Mouse (Mus musculus) mesoderm, embryonic 11.5 days (tissue): ENCODE data around the gene Rmi1.
"Not testable (repeated sequence)": the region's sequence is repeated elsewhere in the genome, so short reads cannot be mapped to it uniquely, and the experiment has no call there.

Experiments
- DNase-seq: peaks from one replicate; pipeline ENCODE4 v3.0.0-alpha.2; 2012; ENCODE audit warnings: low read depth, low spot score

The Rmi1 gene

DNA sequence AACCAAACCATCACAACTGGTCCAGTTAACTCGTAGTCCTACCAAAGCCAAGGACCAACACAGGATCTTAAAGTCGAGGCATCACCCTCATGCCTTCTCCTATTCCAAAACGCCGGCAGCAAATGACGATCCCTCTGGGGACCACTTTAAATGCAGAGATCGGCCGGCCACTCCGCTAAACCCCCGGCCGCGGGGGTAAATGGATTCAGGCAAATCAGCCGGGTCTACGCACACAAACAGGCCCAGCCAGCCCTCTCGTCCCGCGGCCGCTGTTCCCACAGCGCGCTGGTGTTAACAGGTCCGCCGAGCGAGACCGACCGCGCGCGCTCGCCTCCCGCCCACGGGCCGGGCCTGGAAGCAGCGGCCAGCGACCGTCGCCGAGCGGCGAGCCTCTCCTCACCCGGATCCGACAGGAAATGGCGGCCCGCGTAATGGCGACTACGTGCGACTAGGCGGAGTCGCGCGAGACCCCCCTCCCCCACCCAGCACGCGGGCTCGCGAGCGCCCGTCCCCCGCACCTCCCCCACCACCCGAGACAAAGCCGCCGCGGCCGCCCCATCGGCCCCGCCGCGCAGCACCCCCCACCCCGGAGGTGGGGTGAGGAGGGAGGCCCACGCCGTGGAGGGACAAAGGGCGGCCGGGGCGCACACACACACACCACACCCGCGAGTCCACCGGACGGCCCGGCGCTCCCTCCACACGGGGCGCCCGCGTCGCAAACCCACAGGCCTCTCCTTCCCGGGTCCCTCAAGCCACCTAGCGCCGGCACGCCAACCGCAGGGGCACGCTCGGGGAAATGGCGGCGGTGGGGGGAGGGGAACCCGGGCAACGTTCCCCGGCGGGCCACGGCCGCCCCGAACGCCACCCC lies 679 bp upstream of the Rmi1 start:
- peak; percentile 86 for DNase-seq

DNA sequence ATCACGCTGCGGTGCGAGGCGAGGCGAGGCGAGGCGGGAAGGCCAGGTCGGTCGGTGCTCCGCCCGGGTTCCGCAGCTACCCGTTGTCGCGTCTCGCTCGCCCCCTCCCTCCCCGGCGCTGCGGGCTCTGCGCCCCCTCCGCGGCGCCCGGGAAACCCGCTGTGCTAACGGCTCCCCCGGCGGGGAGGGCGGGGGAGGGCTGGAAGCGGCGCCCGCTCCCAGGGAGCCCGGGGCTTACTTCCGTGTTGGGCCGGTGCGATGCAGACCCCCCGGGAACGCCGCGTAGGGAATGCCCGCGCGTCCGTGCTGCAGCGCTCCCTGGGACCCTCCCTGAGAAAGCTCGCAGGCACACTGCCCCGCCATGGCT lies 679 bp downstream of the Rmi1 start:
- no peak for DNase-seq

DNA sequence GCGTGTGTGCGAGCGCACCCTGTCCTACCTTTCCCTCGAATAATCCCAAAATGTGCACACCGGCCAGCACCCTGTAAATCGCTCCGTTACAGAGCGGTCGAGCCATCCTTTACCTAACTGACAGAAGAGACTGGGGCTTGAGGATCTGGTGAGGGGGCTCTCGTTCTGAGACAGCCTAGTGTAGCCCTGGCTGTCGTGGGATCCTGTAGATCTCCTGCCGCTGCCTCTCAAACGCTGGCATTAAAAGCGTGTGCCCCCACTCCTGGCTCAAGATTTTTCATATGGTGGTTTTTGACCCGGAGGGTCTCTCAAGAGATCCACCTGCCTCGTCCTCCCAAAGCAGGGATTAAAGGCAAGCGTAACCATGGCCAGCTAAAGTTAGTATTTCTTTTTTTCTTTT lies 1.2 kb downstream of the Rmi1 start, which contains the start of gene Hnrnpk:
Gene Hnrnpk (minus strand): TSS at position 101 of the 400 bp plus-strand sequence.
- DNase-seq = not testable (repeated sequence)

DNA sequence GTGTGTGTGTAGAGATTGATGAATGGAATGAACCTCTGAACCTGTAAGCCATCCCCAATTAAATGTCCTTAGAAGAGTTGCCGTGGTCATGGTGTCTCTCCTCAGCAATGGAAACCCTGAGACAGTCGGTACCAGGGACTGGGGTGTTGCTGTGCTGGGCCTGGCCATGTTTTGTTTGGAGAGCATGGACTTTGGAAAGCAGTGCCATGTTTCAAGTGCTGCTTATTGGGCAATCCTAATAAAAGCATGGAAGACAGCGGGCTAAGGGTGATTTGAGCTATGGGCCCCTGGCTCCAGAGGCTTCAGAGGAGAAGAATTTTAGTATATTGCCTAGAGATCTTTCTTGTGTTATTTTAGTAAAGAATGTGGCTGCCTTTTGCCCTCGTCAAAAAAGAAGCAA lies 9.0 kb downstream of the Rmi1 start:
- DNase-seq = no peak

DNA sequence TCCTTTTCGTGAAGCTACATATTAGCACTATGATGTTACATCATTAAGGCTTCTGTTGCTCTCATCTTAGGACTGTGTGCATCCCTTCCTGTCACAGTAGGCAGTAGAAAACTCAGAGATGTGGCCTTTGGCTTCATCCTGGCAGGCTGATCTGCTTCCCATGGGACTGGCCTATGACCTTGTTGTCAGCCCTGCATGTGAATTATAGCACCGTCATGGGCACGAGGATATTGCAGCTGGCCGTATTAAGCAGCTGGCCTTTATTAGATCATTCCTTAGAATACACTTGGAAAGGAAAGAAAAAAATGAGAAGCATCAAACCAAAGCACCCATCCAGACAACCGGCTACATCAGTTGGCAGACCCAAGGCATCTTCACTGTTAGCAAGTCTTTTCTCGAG lies 13.3 kb downstream of the Rmi1 start:
- DNase-seq = peak; percentile 70

DNA sequence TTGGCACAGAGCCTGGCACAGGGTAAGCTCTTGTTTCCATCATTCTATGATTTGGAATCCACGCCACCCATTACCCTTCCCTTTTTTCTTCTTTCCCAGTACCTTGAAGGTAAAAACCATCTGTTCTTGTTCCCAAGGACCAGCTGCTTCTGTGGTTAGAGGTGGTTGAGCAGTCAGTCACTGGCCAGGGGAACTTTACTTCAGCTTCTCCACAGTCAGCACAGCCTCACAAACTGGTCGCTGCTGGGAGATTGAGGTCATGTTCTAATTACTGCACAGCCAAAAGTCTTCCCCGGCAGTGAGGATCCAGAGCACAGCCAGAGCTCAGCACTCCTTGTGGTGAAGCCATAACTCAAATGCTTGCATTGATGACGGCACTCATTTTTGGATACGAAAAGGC lies 13.8 kb downstream of the Rmi1 start:
- DNase-seq = no peak

DNA sequence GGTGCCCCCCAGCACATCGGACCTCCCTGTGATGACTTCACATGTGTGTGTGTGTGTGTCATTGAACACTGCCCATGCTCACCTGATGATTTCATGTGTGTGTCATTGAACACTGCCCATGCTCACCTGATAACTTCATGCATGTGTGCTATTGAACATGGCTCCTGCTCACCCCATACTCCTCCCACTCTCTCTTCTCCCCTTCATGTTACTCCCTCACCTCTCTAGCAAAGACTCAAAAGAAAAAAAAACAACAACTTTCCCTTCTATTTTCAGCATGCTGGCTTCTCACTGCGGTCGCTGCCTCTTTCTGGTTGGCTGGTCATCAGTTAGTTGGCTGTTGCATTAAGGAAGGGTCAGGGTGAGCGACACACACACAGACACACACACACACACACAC lies 16.6 kb downstream of the Rmi1 start:
- DNase-seq = no peak

DNA sequence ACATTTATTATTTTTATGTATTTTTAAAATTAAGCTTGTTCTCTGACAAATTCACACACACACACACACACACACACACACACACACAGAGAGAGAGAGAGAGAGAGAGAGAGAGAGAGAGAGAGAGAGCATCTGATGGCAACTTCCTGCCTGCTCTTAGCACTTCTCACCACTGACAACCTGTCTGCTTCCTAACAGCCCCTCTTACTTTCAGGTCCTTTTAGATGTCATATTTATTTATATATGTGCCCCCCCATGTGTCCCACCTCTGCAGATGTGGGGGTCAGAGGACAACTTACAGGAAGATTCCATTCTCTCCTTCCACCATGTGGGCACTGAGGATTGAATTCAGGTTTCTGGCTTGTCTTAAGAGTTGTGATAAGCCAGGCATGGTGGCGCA lies 17.2 kb downstream of the Rmi1 start:
- no peak for DNase-seq

DNA sequence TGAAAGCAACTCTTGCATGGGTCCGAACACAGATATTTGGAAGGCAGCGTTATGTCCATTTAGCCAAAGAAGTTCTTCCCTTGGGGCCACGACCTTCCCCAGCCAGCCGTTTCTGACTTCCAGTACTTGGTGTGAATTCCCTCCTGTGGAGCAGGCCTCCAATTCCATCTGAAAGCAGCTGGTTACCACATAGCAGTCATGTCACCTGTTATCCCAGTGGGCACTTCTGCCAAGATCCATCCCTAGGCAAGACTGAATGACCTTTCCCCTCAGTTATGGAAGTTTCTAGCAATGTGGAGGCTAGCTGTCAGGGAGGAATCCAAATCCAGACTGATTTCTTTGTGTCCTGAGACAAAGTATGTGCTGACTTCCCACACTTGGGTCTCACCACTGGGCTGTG lies 19.0 kb downstream of the Rmi1 start:
- DNase-seq = no peak

DNA sequence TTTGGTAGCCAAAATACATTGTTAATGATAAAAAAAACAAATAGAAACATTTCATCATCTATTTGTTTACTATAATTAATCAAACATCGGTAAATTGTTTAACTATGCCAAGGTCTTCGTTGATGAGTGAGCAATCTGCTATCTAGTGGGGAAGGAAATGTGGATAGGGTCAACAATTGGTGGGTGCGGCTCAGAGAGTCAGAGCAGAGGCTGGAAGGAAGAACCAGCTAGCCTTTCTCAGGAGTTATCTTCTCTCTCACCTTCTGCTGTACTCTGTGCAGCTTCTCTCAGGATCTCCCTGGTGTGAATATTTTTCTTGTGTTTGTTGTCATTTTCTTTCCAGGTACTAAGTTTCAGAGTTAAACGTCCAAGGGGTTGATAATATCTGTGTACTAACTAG lies 20.2 kb downstream of the Rmi1 start:
- DNase-seq = no peak

DNA sequence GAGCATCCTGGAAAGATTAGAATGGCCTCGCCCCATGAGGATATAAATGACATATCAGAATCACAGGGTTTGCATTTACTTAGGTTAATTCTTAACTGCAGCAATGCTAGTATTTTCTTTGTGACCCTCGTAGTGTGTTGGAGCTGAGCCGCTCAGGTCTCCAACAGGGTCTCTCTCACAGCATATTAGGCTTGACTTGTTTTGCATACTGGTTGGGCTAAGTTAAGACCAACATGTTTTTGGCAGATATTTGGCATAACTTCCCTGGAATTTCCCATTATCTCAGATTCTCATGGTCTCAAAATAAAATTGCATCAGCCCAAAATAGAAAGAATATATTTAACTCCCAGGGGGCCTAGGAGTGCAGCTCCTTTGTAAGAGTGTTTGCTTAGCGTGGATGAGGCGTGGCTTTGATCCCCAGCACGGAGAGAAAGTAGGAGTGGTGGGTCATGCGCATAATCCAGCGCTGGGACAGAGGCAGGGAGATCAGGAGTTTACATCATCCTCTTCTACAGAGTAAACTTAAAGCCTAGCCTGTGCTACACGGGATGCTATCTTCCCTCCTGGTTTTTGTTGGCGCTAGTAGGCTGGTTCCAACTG lies 21.1 kb downstream of the Rmi1 start:
- no peak for DNase-seq

DNA sequence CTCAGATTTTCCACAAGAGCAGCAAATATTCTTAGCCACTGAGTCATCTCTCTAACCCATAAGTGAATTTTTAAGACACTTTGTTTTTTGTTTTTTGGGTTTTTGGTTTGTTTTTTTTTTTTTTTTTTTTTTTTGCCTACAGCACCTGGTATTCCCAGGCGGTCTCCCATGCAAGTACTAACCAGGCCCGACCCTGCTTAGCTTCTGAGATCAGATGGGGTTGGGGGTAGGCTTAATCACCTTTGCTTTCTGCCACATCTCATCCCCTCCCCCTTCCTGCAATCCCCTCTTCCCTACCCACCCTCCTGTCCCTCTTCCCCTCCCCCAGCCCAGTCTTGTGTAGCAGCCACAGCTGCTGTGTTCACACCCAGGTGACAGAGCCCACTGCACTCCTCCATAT lies 37.7 kb downstream of the Rmi1 start:
- DNase-seq = no peak

DNA sequence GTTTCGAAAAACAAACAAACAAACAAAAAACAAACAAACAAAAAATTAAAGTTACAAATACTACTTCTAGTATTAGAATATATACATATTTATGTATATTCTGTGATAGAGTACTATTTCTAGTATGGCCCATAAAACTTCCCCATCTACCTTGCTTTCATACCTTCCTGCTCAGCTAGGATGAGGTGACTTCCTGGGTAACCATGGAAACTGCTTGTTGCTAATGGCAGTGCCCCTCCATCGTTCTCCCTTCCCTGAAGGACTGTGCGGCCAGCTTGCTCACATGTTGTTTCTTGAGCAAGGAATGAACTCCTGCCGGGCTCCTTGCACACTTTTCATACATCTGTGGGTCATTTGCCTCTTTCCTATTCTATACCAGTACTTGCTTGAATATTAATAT lies 41.3 kb downstream of the Rmi1 start:
- DNase-seq = no peak

DNA sequence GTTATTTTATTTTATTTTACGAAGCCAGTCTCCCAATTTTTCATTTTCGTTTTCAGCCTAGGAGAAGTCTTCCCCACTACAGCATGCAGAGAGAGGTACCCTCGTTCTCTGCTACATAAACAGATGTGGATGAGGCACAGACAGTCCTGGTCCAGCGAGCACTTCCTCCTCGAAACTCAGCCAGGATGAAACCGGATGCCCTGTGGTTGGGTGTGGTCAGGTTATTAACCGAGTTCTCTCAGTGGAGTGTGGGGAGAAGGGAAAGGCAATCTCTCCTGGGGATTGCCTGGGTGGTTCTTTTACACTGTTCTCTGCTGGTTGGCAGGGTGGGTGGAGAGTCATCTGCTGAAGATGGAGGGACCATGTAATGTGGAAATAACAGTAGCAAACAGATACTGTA lies 41.7 kb downstream of the Rmi1 start:
- no peak for DNase-seq

DNA sequence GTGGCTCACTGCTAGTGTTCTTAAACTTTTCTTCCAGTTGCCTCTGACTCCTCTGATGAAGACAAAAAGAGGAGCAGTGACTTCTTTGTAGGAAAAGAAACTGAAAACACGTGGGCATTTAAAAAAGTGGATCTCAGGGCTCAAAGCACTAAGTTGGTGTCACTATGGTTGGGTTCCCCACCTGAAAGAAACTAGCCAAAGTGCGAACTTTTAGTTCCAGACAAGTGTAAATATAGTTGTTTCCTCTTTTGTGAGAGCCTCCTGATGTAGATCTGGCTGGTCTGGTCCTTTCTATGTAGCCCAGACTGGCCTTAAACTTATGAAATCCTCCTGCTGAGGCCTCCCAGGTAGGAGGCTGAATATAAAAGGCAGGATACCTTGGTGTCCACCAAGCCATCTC lies 44.5 kb downstream of the Rmi1 start:
- no peak for DNase-seq

DNA sequence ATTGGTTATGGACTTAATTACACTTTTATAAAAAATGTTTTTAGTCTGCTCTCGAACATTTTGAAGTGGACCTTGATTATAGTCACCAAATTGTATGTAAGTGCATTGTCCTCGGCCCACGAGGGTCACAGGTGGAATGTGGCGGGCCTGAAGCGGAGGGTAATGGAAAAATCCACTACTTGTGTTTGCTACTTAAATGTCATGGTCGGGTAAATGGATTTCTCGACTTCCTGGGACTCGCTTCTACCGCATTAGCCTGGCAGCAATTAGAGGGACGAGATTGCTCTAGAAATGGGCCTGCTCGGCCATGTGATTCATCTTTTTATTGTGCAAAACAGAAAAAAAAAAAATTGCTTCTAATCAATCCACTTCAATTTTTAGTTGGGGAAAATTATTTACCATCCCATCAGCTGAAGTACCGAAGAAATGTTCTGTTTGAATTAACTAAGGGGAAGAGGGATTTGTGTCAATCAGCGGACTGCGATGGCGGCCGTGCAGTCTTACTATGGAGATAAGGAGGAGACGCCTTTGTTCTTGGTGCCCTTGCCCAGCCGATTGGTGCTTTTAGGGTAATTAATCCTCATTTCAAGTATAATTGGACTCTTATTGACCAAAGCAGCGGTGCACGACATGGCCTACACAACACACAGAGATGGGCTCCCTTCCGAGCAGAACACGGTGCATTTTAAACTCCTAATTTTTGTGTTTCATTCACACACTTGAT lies 48.6 kb downstream of the Rmi1 start:
- no peak for DNase-seq

DNA sequence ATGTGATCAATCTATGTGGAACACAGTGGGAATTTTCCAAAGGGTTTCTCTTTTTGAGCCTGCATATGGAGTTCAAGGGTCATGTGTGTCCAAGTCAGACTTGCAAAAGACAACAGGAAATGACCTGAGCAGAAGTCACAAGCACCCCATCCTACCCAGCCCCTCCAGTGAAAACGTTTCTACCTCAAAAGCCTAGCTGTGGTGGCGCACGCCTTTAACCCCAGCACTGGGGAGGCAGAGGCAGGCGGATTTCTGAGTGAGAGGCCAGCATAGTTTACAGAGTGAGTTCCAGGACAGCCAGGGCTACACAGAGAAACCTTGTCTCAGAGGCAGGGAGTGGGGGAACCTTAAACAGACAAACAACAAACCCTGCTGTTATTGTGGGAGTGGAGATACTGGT lies 50.2 kb downstream of the Rmi1 start:
- DNase-seq = no peak

DNA sequence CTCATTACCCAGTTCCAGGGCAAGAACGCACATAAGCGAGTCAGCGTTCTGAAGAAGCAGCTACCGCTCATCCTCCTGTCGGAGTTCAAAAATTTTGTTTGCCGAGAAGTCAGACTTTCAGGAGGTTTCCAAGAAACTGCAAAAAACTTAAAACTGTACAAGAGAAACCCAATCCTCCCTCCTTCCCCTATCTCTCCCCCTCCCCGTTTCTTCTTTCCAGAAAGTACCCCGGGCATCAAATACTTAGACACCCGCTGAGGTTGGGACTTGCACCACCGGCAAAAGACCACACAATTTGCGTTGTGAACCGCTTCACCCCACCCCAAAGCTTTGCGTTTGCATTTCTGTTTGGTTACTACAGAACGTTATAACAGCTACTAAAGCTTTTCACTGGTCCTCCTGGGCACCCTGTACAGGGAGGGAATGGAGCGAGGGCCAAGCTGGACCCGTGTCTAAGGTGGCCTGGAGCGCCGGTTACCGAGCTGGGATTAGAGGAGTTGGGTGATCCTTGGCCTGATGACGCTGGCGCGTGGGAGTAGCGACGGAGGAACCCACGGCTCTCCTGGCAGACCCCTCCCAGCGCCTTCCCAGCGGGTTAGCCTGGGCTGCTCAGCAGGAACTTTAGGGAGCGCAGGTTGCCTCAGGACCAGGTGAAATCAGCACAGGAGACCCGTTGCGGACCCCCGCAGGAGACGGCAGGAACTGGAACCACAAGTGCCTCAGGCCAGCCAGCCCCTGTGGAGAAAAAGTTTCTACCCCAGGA lies 50.8 kb downstream of the Rmi1 start:
- DNase-seq = no peak

DNA sequence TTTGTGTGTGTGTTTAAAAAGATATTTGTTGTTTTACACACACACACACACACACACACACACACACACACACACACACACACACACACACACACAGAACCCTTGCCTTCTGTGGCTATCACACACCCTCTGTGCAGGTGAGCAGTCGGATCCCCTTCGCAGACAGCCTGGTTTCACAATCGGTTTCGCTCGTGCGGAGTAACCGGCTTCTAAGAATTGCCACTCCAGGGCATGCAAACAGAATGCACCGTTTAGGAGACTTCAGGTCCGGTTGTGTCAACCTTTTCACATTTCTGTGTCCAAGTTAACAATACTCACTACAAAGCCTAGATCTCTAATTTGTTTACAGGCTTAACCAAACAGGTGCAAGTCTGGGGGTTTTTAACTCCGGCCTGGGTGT lies 51.5 kb downstream of the Rmi1 start:
- no peak for DNase-seq

DNA sequence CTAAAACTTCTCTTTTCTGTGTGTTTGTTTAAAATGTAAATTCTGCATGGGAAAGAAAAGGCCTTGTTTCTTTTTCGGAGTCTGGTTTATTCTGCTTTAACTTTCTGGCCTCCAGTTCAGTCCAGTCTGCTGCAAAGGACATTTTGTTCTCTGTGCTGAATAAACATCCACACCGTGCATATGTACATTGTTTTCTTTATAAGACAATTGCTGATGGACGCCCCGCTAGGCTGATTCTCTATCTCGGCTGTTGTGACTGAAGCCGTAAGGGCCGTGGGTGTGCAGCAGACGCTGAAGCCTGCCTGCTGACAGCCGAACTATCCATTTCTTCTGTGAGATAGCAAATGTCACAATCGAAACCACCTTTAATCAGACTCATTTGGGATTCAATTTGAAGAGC lies 54.5 kb downstream of the Rmi1 start:
- no peak for DNase-seq

DNA sequence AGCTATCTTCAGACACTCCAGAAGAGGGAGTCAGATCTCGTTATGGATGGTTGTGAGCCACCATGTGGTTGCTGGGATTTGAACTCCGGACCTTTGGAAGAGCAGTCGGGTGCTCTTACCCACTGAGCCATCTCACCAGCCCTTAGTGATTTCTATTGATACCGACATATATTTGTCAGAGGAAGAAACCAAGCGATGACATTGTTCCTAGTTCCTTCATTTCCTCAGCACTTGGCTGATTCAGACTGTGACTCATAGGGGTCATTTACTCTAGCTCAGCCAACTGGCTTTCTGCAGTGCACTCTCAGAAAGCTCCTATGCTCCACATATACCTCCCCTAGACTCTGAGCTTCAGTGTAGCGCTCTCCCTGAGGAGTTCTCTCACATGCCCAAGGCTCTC lies 56.8 kb downstream of the Rmi1 start:
- not testable (repeated sequence) for DNase-seq
